Mouse (Mus musculus): ENCODE data around the gene Bhlha9. TPM values are rescaled to one million over a fixed set of nuclear protein-coding genes. Genes with fewer than 3 reads are reported as not detected.

Bhlha9 gene
- polyA plus RNA-seq (2017; shearing (Covaris generic)), result not detected

- ATAC-seq, result no peak
These were observed at the start of gene Bhlha9 for GRCm38 (mm10) chr11:76671871-76672475. Gene Bhlha9 (plus strand): TSS chr11:76672470.

- ATAC-seq, result no peak
These were observed 49.6 kb upstream of the Bhlha9 start for GRCm38 (mm10) chr11:76622566-76623205.

GRCm38 (mm10) chr11:76623206-76623961 is 48.9 kb upstream of the Bhlha9 start:
- no peak for ATAC-seq

GRCm38 (mm10) chr11:76624071-76624470 is 48.2 kb upstream of the Bhlha9 start:
- no peak for ATAC-seq

- no peak for ATAC-seq
These were observed 47.4 kb upstream of the Bhlha9 start for GRCm38 (mm10) chr11:76624881-76625280.

- ATAC-seq, result no peak
These were observed 43.7 kb upstream of the Bhlha9 start for GRCm38 (mm10) chr11:76628613-76629012.

- no peak for ATAC-seq
These were observed 42.2 kb upstream of the Bhlha9 start for GRCm38 (mm10) chr11:76630023-76630422.

- no peak for ATAC-seq
These were observed 41.8 kb upstream of the Bhlha9 start for GRCm38 (mm10) chr11:76630487-76630886.

- ATAC-seq, result no peak
These were observed 32.8 kb upstream of the Bhlha9 start for GRCm38 (mm10) chr11:76639269-76639985.

- ATAC-seq, result no peak
These were observed 32.0 kb upstream of the Bhlha9 start for GRCm38 (mm10) chr11:76640231-76640630.

- ATAC-seq, result no peak
These were observed 28.0 kb upstream of the Bhlha9 start for GRCm38 (mm10) chr11:76644257-76644656.

GRCm38 (mm10) chr11:76645036-76645435 is 27.2 kb upstream of the Bhlha9 start:
- no peak for ATAC-seq

GRCm38 (mm10) chr11:76645955-76646354 is 26.3 kb upstream of the Bhlha9 start:
- no peak for ATAC-seq

GRCm38 (mm10) chr11:76647062-76647461 is 25.2 kb upstream of the Bhlha9 start:
- ATAC-seq, result no peak

- peak; percentile 49 for ATAC-seq
These were observed 24.8 kb upstream of the Bhlha9 start for GRCm38 (mm10) chr11:76647500-76647899.

- ATAC-seq, result no peak
These were observed 21.3 kb upstream of the Bhlha9 start for GRCm38 (mm10) chr11:76650862-76651560.

GRCm38 (mm10) chr11:76652838-76653334 is 19.4 kb upstream of the Bhlha9 start:
- no peak for ATAC-seq

- no peak for ATAC-seq
These were observed 17.2 kb upstream of the Bhlha9 start for GRCm38 (mm10) chr11:76655106-76655505.

GRCm38 (mm10) chr11:76657450-76657970 is 14.8 kb upstream of the Bhlha9 start:
- no peak for ATAC-seq

GRCm38 (mm10) chr11:76659138-76659930 is 12.9 kb upstream of the Bhlha9 start:
- no peak for ATAC-seq

Data from activated CD4-positive, CD25-positive, alpha-beta regulatory T cell, adult 4 months (primary cell).